Mouse (Mus musculus) neural tube, embryonic 13.5 days (tissue): Measurements from ENCODE around the gene 4833427G06Rik. TPM values are rescaled to one million over a fixed set of nuclear protein-coding genes. Genes with fewer than 3 reads are reported as not detected.

Source experiments
- ATAC-seq: fragments of 200-750 bp; cut with Nextera tagmentation; 2 replicates; pipeline ENCODE4 v1.8.0; 2017; ENCODE audit warnings: low read depth, mild to moderate bottlenecking, moderate TSS enrichment, moderate library complexity
- H3K27ac ChIP-seq: fragments of 300-500 bp; sonication (generic); replicated peaks from 2 replicates; pipeline ENCODE4 v1.5.1; 2015; ENCODE audit warnings: moderate library complexity, mild to moderate bottlenecking, inconsistent platforms
- H3K27me3 ChIP-seq: fragments of 300-500 bp; sonication (generic); 2 replicates; pipeline ENCODE4 v1.6.1; 2015; ENCODE audit warnings: mild to moderate bottlenecking, inconsistent platforms
- H3K36me3 ChIP-seq: fragments of 300-500 bp; sonication (generic); 2 replicates; pipeline ENCODE4 v1.6.1; 2015; ENCODE audit warnings: mild to moderate bottlenecking, inconsistent platforms
- H3K4me1 ChIP-seq: fragments of 300-500 bp; sonication (generic); replicated peaks from 2 replicates; pipeline ENCODE4 v1.6.1; 2015; ENCODE audit warnings: inconsistent platforms
- H3K4me2 ChIP-seq: fragments of 300-500 bp; sonication (generic); 2 replicates; pipeline ENCODE4 v1.6.1; 2015; ENCODE audit warnings: inconsistent platforms, mild to moderate bottlenecking, moderate library complexity
- H3K4me3 ChIP-seq: fragments of 300-500 bp; sonication (generic); 2 replicates; pipeline ENCODE4 v1.5.1; 2015; ENCODE audit warnings: mild to moderate bottlenecking, inconsistent platforms
- H3K9ac ChIP-seq: fragments of 300-500 bp; sonication (generic); 2 replicates; pipeline ENCODE4 v1.6.1; 2015; ENCODE audit warnings: moderate library complexity, mild to moderate bottlenecking, inconsistent platforms
- H3K9me3 ChIP-seq: fragments of 300-500 bp; sonication (generic); 2 replicates; pipeline ENCODE4 v1.6.1; 2016; ENCODE audit warnings: inconsistent platforms
- WGBS: fragments of 180-500 bp; shearing (Covaris S2); methylation state at CpG from one replicate; pipeline ENCODE4 v1.1.7; 2015; 5-methylcytosine and 5-hydroxymethylcytosine counted together
- microRNA counts: library from miRNA; unstranded; fragments of <30 nt; microRNA quantifications from one replicate; lab custom pipeline; 2016
- microRNA-seq: library from miRNA; unstranded; fragments of <30 nt; microRNA quantifications from one replicate; pipeline ENCODE4, GENCODE M21; 2016
- polyA plus RNA-seq: library from polyadenylated mRNA; unstranded; fragments of >200 nt; fragmentation: Nextera tagmentation; extraction: Ambion mirVana; gene quantifications from 2 replicates; pipeline ENCODE4 v1.2.1, GENCODE M21; 2015

4833427G06Rik gene
- polyA plus RNA-seq, 1 experiment from 2014 or later = 0.60 TPM

- Histone ChIP-seq H3K4me3 (no peak overlapping the region), H3K36me3 (no peaks in the 10 kb centered on the region), H3K27ac (no peak overlapping the region), H3K9me3 (no peaks in the 10 kb centered on the region), H3K4me1 (no peaks in the 10 kb centered on the region), H3K9ac (no peak overlapping the region), H3K4me2 (no peak overlapping the region), H3K27me3 (no peaks in the 10 kb centered on the region)
- ATAC-seq = no peak
- 78% methylated on average over 4 of the region's 4 CpGs for WGBS
Measured at GRCm38 (mm10) chr9:51058951-51059521, 42.8 kb downstream of the 4833427G06Rik start.

GRCm38 (mm10) chr9:51056360-51057324, 45.2 kb downstream of the 4833427G06Rik start:
- Histone ChIP-seq H3K4me3 (no peak overlapping the region), H3K9ac (no peak overlapping the region), H3K27ac (no peak overlapping the region), H3K27me3 (no peaks in the 10 kb centered on the region), H3K4me1 (no peaks in the 10 kb centered on the region), H3K9me3 (no peaks in the 10 kb centered on the region), H3K36me3 (no peaks in the 10 kb centered on the region), H3K4me2 (no peak overlapping the region)
- WGBS = 75% methylated on average over 3 of the region's 3 CpGs
- no peak for ATAC-seq

- no peaks in the 10 kb centered on the region for H3K4me1 ChIP-seq
- H3K4me3 ChIP-seq = no peak overlapping the region
- no peaks in the 10 kb centered on the region for H3K36me3 ChIP-seq
- WGBS = 82% methylated on average over 3 of the region's 3 CpGs
- H3K4me2 ChIP-seq = no peak overlapping the region
- no peak overlapping the region for H3K27ac ChIP-seq
- H3K27me3 ChIP-seq = no peaks in the 10 kb centered on the region
- H3K9ac ChIP-seq = no peak overlapping the region
- no peaks in the 10 kb centered on the region for H3K9me3 ChIP-seq
- ATAC-seq = no peak
Measured at GRCm38 (mm10) chr9:51052180-51052579, 49.7 kb downstream of the 4833427G06Rik start.

GRCm38 (mm10) chr9:51042136-51042535, 59.7 kb downstream of the 4833427G06Rik start:
- no peak overlapping the region for H3K4me3 ChIP-seq
- no peaks in the 10 kb centered on the region for H3K36me3 ChIP-seq
- no peak overlapping the region for H3K4me2 ChIP-seq
- no peak overlapping the region for H3K9ac ChIP-seq
- H3K27ac ChIP-seq = no peak overlapping the region
- 74% methylated on average over 6 of the region's 6 CpGs for WGBS
- no peaks in the 10 kb centered on the region for H3K9me3 ChIP-seq
- no peaks in the 10 kb centered on the region for H3K4me1 ChIP-seq
- H3K27me3 ChIP-seq = no peaks in the 10 kb centered on the region
- no peak for ATAC-seq

GRCm38 (mm10) chr9:51041491-51041980, 60.3 kb downstream of the 4833427G06Rik start:
- Histone ChIP-seq H3K4me1 (no peaks in the 10 kb centered on the region), H3K9me3 (no peaks in the 10 kb centered on the region), H3K4me2 (no peak overlapping the region), H3K36me3 (no peaks in the 10 kb centered on the region), H3K9ac (no peak overlapping the region), H3K27me3 (no peaks in the 10 kb centered on the region), H3K27ac (no peak overlapping the region), H3K4me3 (no peak overlapping the region)
- no peak for ATAC-seq
- WGBS = 89% methylated on average over 7 of the region's 7 CpGs

GRCm38 (mm10) chr9:51032785-51033529, 68.9 kb downstream of the 4833427G06Rik start:
- Histone ChIP-seq H3K4me1 (no peaks in the 10 kb centered on the region), H3K36me3 (no peaks in the 10 kb centered on the region), H3K9ac (no peak overlapping the region), H3K27ac (no peak overlapping the region), H3K4me3 (no peak overlapping the region), H3K9me3 (no peaks in the 10 kb centered on the region), H3K27me3 (no peaks in the 10 kb centered on the region), H3K4me2 (no peak overlapping the region)
- WGBS = 85% methylated on average over 3 of the region's 3 CpGs
- ATAC-seq = no peak

GRCm38 (mm10) chr9:51032291-51032690, 69.6 kb downstream of the 4833427G06Rik start:
- no peaks in the 10 kb centered on the region for H3K4me1 ChIP-seq
- no peaks in the 10 kb centered on the region for H3K27me3 ChIP-seq
- H3K4me2 ChIP-seq = no peak overlapping the region
- 49% methylated on average over 8 of the region's 8 CpGs for WGBS
- no peak for ATAC-seq
- H3K36me3 ChIP-seq = no peaks in the 10 kb centered on the region
- no peak overlapping the region for H3K4me3 ChIP-seq
- no peaks in the 10 kb centered on the region for H3K9me3 ChIP-seq
- H3K27ac ChIP-seq = no peak overlapping the region
- no peak overlapping the region for H3K9ac ChIP-seq

- Histone ChIP-seq H3K27ac (no peak overlapping the region), H3K4me2 (no peak overlapping the region), H3K27me3 (no peaks in the 10 kb centered on the region), H3K4me1 (no peaks in the 10 kb centered on the region), H3K4me3 (no peak overlapping the region), H3K9ac (no peak overlapping the region), H3K36me3 (no peaks in the 10 kb centered on the region), H3K9me3 (no peaks in the 10 kb centered on the region)
- ATAC-seq = no peak
- WGBS = 69% methylated on average over 6 of the region's 6 CpGs
Measured at GRCm38 (mm10) chr9:51031603-51032002, 70.3 kb downstream of the 4833427G06Rik start.

MicroRNA genes within 50 kb of the gene (microRNA counts, 519-probe panel; counts per million panel counts)
- not detected for microRNA mmu-miR-34b-3p (lab: Ali Mortazavi, UCI)
- microRNA mmu-miR-34b-5p (lab: Ali Mortazavi, UCI) = not detected
- 4,502 counts per million, percentile 76 among the panel's probes with 10 or more counts for microRNA mmu-miR-34c (lab: Ali Mortazavi, UCI)

Small RNA genes within 50 kb of the gene (microRNA-seq; reads per million reads assigned to microRNA genes)
- gene Mir34b (14.1 reads per million, percentile 30 among the genes with 10 or more reads in this experiment), gene Mir34c (301 reads per million, percentile 69 among the genes with 10 or more reads in this experiment)

Other genes starting within 250 kb of the 4833427G06Rik start
- 15.5 and 18.0 TPM in 2 replicates for gene Sik2, start 93.0 kb downstream of the 4833427G06Rik start, polyA plus RNA-seq
- gene Btg4, start 41.2 kb downstream of the 4833427G06Rik start, polyA plus RNA-seq = not detected in 2 replicates
- gene Layn, start 25.0 kb downstream of the 4833427G06Rik start, polyA plus RNA-seq = 2.4 and 2.7 TPM in 2 replicates
- 0.06 TPM in 1 of 2 replicates, not detected in the other for gene Gm32742, start 63.4 kb upstream of the 4833427G06Rik start, polyA plus RNA-seq
- gene Pou2af1, start 111.6 kb upstream of the 4833427G06Rik start, polyA plus RNA-seq = 0.22 TPM in 1 of 2 replicates, not detected in the other
- 0.56 and 1.3 TPM in 2 replicates for gene Colca2, start 176.5 kb upstream of the 4833427G06Rik start, polyA plus RNA-seq
- not detected in 2 replicates for gene 1810046K07Rik, start 226.8 kb upstream of the 4833427G06Rik start, polyA plus RNA-seq